Mouse (Mus musculus) embryonic fibroblast, embryonic 13.5 days (primary cell): Measurements from ENCODE around the gene Nckap5.

Source experiments
- CTCF ChIP-seq: IDR thresholded peaks from 2 replicates; pipeline ENCODE4 v1.5.1; 2011; ENCODE audit warnings: mild to moderate bottlenecking, control low read depth, low read length, moderate library complexity, borderline replicate concordance; ENCODE audit not compliant: insufficient read depth
- POLR2A ChIP-seq: IDR thresholded peaks from 2 replicates; pipeline ENCODE4 v1.6.1; 2011; ENCODE audit warnings: low read depth, mild to moderate bottlenecking, control low read depth, low read length, moderate library complexity

- TF ChIP-seq CTCF (no peak), POLR2A (no peak)
Measured at GRCm38 (mm10) chr1:126594796-126595195, 235.8 kb downstream of the Nckap5 start.
